Comparison of ENCODE assay signal across 8 mouse cellular contexts in the genomic region with DNA sequence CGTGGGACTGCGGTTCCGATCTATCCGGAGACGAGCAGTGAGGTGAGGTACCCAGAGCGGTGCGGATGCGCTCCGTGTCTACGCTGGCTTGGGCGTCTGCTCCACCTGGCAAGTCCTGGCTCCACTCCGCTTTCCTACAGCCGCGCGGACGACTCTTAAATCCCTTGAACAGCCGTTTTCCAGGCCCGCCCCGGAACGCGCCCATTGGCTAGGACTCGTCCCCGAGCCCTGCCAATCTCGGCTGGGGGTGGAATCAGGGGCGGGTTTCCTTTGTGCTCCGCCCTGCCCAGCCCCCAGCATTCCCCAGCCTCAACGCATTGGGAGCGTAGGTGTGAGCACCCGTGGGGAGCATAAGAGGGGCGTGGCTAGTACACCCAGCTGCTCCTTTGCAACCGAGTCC. TPM values are rescaled to one million over a fixed set of nuclear protein-coding genes. Genes with fewer than 3 reads are reported as not detected.
DNase-seq lines count a peak whose midpoint lies in the region; ATAC-seq and TF ChIP-seq lines count a peak whose summit lies in the region.

Gene Fam84a (minus strand): TSS at position 134 of the 400 bp plus-strand sequence.

- intact Hi-C loops in heart, postnatal 25 days (cut with DNase I): loop anchor here (2.0 kb wide), 1 partner anchor 163 kb away; no protein-coding TSS in a partner anchor

- H3K9ac ChIP-seq in forebrain, postnatal 0 days: peak within 1 kb of the TSS; percentile 67
- H3K9ac ChIP-seq in liver, embryonic 16.5 days (ENCODE audit: low read depth, low read length): no peak within 1 kb of the TSS

- no peak for TF ChIP-seq CTCF in forebrain, postnatal 0 days (IDR thresholded peaks at IDR 0.05; ENCODE audit: low read depth)

- peak; percentile 92 for DNase-seq in ES-CJ7 (ENCODE audit: low read depth, low spot score)
- peak; percentile 78 to 85 for DNase-seq in cerebellum, adult 18-20 months
- DNase-seq in forebrain, postnatal 0 days: peak; percentile 98
- DNase-seq in heart, postnatal 25 days (ENCODE audit: low spot score): peak; percentile 65
- peak; percentile 97 to 98 for DNase-seq in layer of hippocampus, adult 18-20 months (ENCODE audit: low spot score in 2 of 2)
- peak; percentile 90 for DNase-seq in ovary, adult 18-20 months (ENCODE audit: low spot score)
- DNase-seq in urinary bladder, postnatal 4 days (ENCODE audit: low spot score in 2 of 2): peak; percentile 87 to 90

- no peaks in the 10 kb centered on the region for H3K27me3 ChIP-seq in forebrain, postnatal 0 days (ENCODE audit: insufficient read depth, low read length)
- H3K27me3 ChIP-seq in liver, embryonic 16.5 days (ENCODE audit: control insufficient read depth, insufficient read depth, low read depth, low read length): peaks cover 35% of the 10 kb centered on the region

- no peaks in the 10 kb centered on the region for H3K9me3 ChIP-seq in forebrain, postnatal 0 days (ENCODE audit: low read length)
- H3K9me3 ChIP-seq in liver, embryonic 16.5 days (replicated peaks; ENCODE audit: control insufficient read depth, low read length): no peaks in the 10 kb centered on the region

- peak within 1 kb of the TSS; percentile 89 for H3K27ac ChIP-seq in forebrain, postnatal 0 days (ENCODE audit: low read depth, low read length)
- no peak within 1 kb of the TSS for H3K27ac ChIP-seq in liver, embryonic 16.5 days (ENCODE audit: low read length)

- WGBS in forebrain, postnatal 0 days: under 1% methylated on average over 31 of the region's 31 CpGs
- under 1% methylated on average over 31 of the region's 31 CpGs for WGBS in liver, embryonic 16.5 days (ENCODE audit: insufficient replicate concordance)

- H3K36me3 ChIP-seq in forebrain, postnatal 0 days (ENCODE audit: insufficient read depth): no peaks in the 10 kb centered on the region
- H3K36me3 ChIP-seq in liver, embryonic 16.5 days (ENCODE audit: control insufficient read depth, insufficient read depth): no peaks in the 10 kb centered on the region

- ATAC-seq in forebrain, postnatal 0 days: peak; percentile 96
- peak; percentile 91 for ATAC-seq in liver, embryonic 16.5 days (ENCODE audit: low read depth)

- H3K4me1 ChIP-seq in forebrain, postnatal 0 days (ENCODE audit: insufficient read depth): no peaks in the 10 kb centered on the region; the same call in 1 of the 2 replicates
- no peaks in the 10 kb centered on the region for H3K4me1 ChIP-seq in liver, embryonic 16.5 days (ENCODE audit: control insufficient read depth, low read depth, low read length)

- peak within 1 kb of the TSS; percentile 87 for H3K4me2 ChIP-seq in forebrain, postnatal 0 days (ENCODE audit: low read depth)
- H3K4me2 ChIP-seq in liver, embryonic 16.5 days (ENCODE audit: low read depth, low read length): peak within 1 kb of the TSS; percentile 58

- H3K4me3 ChIP-seq in forebrain, postnatal 0 days (ENCODE audit: low read depth, low read length): peak within 1 kb of the TSS; percentile 72
- H3K4me3 ChIP-seq in liver, embryonic 16.5 days (ENCODE audit: low read depth, low read length): peak within 1 kb of the TSS; percentile 52

RNA-seq across cellular contexts. Expression of gene Fam84a, which starts in this region (rescaled TPM):
- total RNA-seq in forebrain, postnatal 0 days (2014; rRNA removed): 66.9 and 69.6 TPM in 2 replicates
- 44.0 and 47.5 TPM in 2 replicates for polyA plus RNA-seq in forebrain, postnatal 0 days (2015; fragmentation: Nextera tagmentation; extraction: Ambion mirVana)
- total RNA-seq in heart, postnatal 25 days (2021): 1 to 10 TPM; 1.4 to 1.8 TPM
- 100 to 1,000 TPM in 1 of 2 experiments, 10 to 100 TPM in 1; 87.5 to 105 TPM for total RNA-seq in layer of hippocampus, adult 18-20 months (2021)
- polyA plus RNA-seq in liver, embryonic 16.5 days (2015; fragmentation: Nextera tagmentation; extraction: Ambion mirVana): 1.4 and 1.7 TPM in 2 replicates

Comparison
In these comparisons a context has a peak if more than half of its experiments do, and no peak if none do; other contexts are left out.
1. RNA of gene Fam84a (total RNA-seq): 87.5 to 105 TPM in layer of hippocampus, adult 18-20 months and 66.9 to 69.6 TPM in forebrain, postnatal 0 days; 1.4 to 1.8 TPM in heart, postnatal 25 days; every median in the first group is over 10 times any median in the second.
2. RNA of gene Fam84a (polyA plus RNA-seq): 44.0 to 47.5 TPM in forebrain, postnatal 0 days; 1.4 to 1.7 TPM in liver, embryonic 16.5 days; every median in the first group is over 10 times any median in the second.
3. Peak in every context shown above with its lines, with median percentiles within 50 percentile points of each other: DNase-seq.